Mouse (Mus musculus) layer of hippocampus, postnatal 25 days (tissue): ENCODE data around the gene Myo18a. TPM values are rescaled to one million over a fixed set of nuclear protein-coding genes. Genes with fewer than 3 reads are reported as not detected.

Source experiments
- DNase-seq, 2 experiments: peaks; one replicate each; pipeline ENCODE4 v3.0.0; 2022; ENCODE audit warnings: mixed read lengths in 2 of 2, low spot score in 1 of 2; ENCODE audit errors: extremely low spot score in 1 of 2
- total RNA-seq, 2 experiments: library from RNA; stranded (reverse); gene quantifications; 2 replicates each; pipeline ENCODE4 v1.2.3; 2021

Gene Myo18a
- total RNA-seq, 2 experiments from 2014 or later = 136 to 158 TPM

- no peak for DNase-seq
Observed at GRCm38 (mm10) chr11:77829043-77829841, 66.2 kb downstream of the Myo18a start.

GRCm38 (mm10) chr11:77830875-77831274 is 67.8 kb downstream of the Myo18a start:
- no peak for DNase-seq

GRCm38 (mm10) chr11:77832541-77832940 is 69.5 kb downstream of the Myo18a start:
- DNase-seq = no peak

- DNase-seq = no peak
Observed at GRCm38 (mm10) chr11:77835109-77835508, 72.1 kb downstream of the Myo18a start.

GRCm38 (mm10) chr11:77836290-77836689 is 73.2 kb downstream of the Myo18a start:
- DNase-seq = no peak

- no peak for DNase-seq
Observed at GRCm38 (mm10) chr11:77836751-77837150, 73.7 kb downstream of the Myo18a start.

GRCm38 (mm10) chr11:77837856-77838255 is 74.8 kb downstream of the Myo18a start:
- DNase-seq = no peak

- DNase-seq = no peak
Observed at GRCm38 (mm10) chr11:77840523-77841245, 77.6 kb downstream of the Myo18a start.

GRCm38 (mm10) chr11:77843068-77843905 is 80.2 kb downstream of the Myo18a start:
- DNase-seq = no peak

GRCm38 (mm10) chr11:77843906-77844200 is 80.8 kb downstream of the Myo18a start:
- no peak for DNase-seq

GRCm38 (mm10) chr11:77847599-77848128 is 84.6 kb downstream of the Myo18a start:
- DNase-seq = no peak

GRCm38 (mm10) chr11:77848131-77848530 is 85.1 kb downstream of the Myo18a start:
- no peak for DNase-seq

- no peak for DNase-seq
Observed at GRCm38 (mm10) chr11:77849151-77849550, 86.1 kb downstream of the Myo18a start.

GRCm38 (mm10) chr11:77850401-77851244 is 87.6 kb downstream of the Myo18a start:
- peak; percentile 50 to 55 for DNase-seq

- DNase-seq = no peak
Observed at GRCm38 (mm10) chr11:77851483-77852010, 88.5 kb downstream of the Myo18a start.

GRCm38 (mm10) chr11:77852195-77852594 is 89.1 kb downstream of the Myo18a start:
- DNase-seq = no peak

- DNase-seq = no peak
Observed at GRCm38 (mm10) chr11:77852941-77853668, 90.1 kb downstream of the Myo18a start.

- no peak for DNase-seq
Observed at GRCm38 (mm10) chr11:77854641-77855040, 91.6 kb downstream of the Myo18a start.

GRCm38 (mm10) chr11:77855396-77855795 is 92.3 kb downstream of the Myo18a start:
- no peak for DNase-seq
